Mouse (Mus musculus) midbrain, embryonic 16.5 days (tissue): Measurements from ENCODE around the gene Cbln3. TPM values are rescaled to one million over a fixed set of nuclear protein-coding genes. Genes with fewer than 3 reads are reported as not detected.

Experiments
- ATAC-seq: fragments of 200-750 bp; cut with Nextera tagmentation; 2 replicates; pipeline ENCODE4 v1.8.0; 2017; ENCODE audit warnings: moderate TSS enrichment
- H3K27ac ChIP-seq: fragments of 300-500 bp; sonication (generic); 2 replicates; pipeline ENCODE4 v1.5.1; 2014; ENCODE audit warnings: mild to moderate bottlenecking, low read length, mixed read lengths
- H3K27me3 ChIP-seq: fragments of 300-500 bp; sonication (generic); 2 replicates; pipeline ENCODE4 v1.6.1; 2014; ENCODE audit warnings: low read depth, low read length, mixed read lengths; ENCODE audit not compliant: control insufficient read depth, insufficient read depth
- H3K36me3 ChIP-seq: fragments of 300-500 bp; sonication (generic); 2 replicates; pipeline ENCODE4 v1.6.1; 2014; ENCODE audit warnings: mild to moderate bottlenecking, low read length, moderate library complexity, mixed read lengths; ENCODE audit not compliant: control insufficient read depth, insufficient read depth
- H3K4me1 ChIP-seq: fragments of 300-500 bp; sonication (generic); 2 replicates; pipeline ENCODE4 v1.6.1; 2014; ENCODE audit warnings: mild to moderate bottlenecking, low read length, mixed read lengths; ENCODE audit not compliant: control insufficient read depth, insufficient read depth
- H3K4me2 ChIP-seq: fragments of 300-500 bp; sonication (generic); 2 replicates; pipeline ENCODE4 v1.6.1; 2014; ENCODE audit warnings: mild to moderate bottlenecking, low read length, mixed read lengths
- H3K4me3 ChIP-seq: fragments of 300-500 bp; sonication (generic); 2 replicates; pipeline ENCODE4 v1.5.1; 2014; ENCODE audit warnings: low read depth, mild to moderate bottlenecking, low read length, moderate library complexity, mixed read lengths
- H3K9ac ChIP-seq: fragments of 300-500 bp; sonication (generic); 2 replicates; pipeline ENCODE4 v1.6.1; 2014; ENCODE audit warnings: low read depth, low read length, mixed read lengths
- H3K9me3 ChIP-seq: fragments of 300-500 bp; sonication (generic); replicated peaks from 2 replicates; pipeline ENCODE4 v1.6.1; 2014; ENCODE audit warnings: mild to moderate bottlenecking, low read length, mixed read lengths; ENCODE audit not compliant: control insufficient read depth, poor library complexity, severe bottlenecking
- WGBS: fragments of 180-500 bp; shearing (Covaris S2); extraction: QIAGEN DNeasy Blood & Tissue Kit; methylation state at CpG from one replicate; pipeline ENCODE4 v1.1.7; 2014; 5-methylcytosine and 5-hydroxymethylcytosine counted together
- polyA plus RNA-seq: library from polyadenylated mRNA; unstranded; fragments of >200 nt; fragmentation: Nextera tagmentation; extraction: Ambion mirVana; gene quantifications from 2 replicates; pipeline ENCODE4 v1.2.1, GENCODE M21; 2015

Cbln3 gene
- polyA plus RNA-seq, 1 experiment from 2014 or later = 0.20 TPM

GRCm38 (mm10) chr14:55857588-55857987 is 26.6 kb downstream of the Cbln3 start:
- peak overlapping the region; percentile 1; the same call in 1 of the 2 replicates for H3K4me2 ChIP-seq
- no peak overlapping the region for H3K9ac ChIP-seq
- peaks cover 44% of the 10 kb centered on the region for H3K4me1 ChIP-seq
- 75% methylated on average over 4 of the region's 4 CpGs for WGBS
- H3K27me3 ChIP-seq = no peaks in the 10 kb centered on the region
- no peak overlapping the region for H3K4me3 ChIP-seq
- H3K36me3 ChIP-seq = no peaks in the 10 kb centered on the region
- no peak for ATAC-seq
- H3K27ac ChIP-seq = no peak overlapping the region
- H3K9me3 ChIP-seq = no peaks in the 10 kb centered on the region

- peaks cover 38% of the 10 kb centered on the region for H3K4me1 ChIP-seq
- H3K9me3 ChIP-seq = no peaks in the 10 kb centered on the region
- peak overlapping the region; percentile 84 for H3K27ac ChIP-seq
- H3K27me3 ChIP-seq = no peaks in the 10 kb centered on the region
- peak overlapping the region; percentile 85 for H3K9ac ChIP-seq
- H3K4me3 ChIP-seq = peak overlapping the region; percentile 63
- no peaks in the 10 kb centered on the region for H3K36me3 ChIP-seq
- WGBS = 2% methylated on average over 4 of the region's 4 CpGs
- ATAC-seq = peak; percentile 30
- peak overlapping the region; percentile 90 for H3K4me2 ChIP-seq
Measured at GRCm38 (mm10) chr14:55855101-55855561, 29.1 kb downstream of the Cbln3 start.

DNA sequence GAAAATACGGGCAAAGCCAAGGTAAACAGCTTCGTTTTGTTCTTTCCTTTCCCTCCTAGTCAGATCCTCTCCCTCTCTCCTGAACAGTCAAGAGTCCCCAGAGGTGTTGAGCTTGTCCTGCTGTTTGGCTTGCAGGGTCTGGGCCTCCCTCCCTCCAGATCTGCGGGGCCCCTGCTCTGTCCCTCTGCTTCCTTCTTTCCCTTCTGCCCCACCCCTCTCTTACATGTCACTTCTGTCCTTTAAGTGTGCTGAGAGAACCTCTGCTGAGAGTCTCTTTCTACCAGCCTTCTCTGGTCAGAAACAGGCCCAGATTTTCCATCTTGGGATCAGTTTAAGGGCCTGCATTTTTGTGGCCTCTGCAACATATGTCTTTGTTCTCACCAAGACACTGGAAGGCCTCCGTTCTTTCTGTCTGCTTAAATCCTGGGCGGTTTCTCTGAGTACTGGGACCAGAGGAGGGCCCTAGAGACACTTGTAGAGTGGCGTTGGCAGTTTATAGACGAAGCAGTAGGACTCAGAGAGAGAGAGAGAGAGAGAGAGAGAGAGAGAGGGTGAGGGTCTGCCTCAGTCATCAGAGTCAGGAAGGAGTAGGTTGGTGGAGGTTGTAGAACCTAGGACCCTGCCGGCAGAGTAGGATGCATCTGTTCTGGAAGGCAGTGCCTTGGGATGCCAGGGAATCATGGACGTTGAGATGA is 29.6 kb downstream of the Cbln3 start:
- H3K27me3 ChIP-seq = no peaks in the 10 kb centered on the region
- ATAC-seq = peak; percentile 30
- 0% methylated on average over 9 of the region's 9 CpGs for WGBS
- H3K4me1 ChIP-seq = peaks cover 38% of the 10 kb centered on the region
- H3K27ac ChIP-seq = peak overlapping the region; percentile 84
- H3K9ac ChIP-seq = peak overlapping the region; percentile 85
- peak overlapping the region; percentile 90 for H3K4me2 ChIP-seq
- peak overlapping the region; percentile 63 for H3K4me3 ChIP-seq
- no peaks in the 10 kb centered on the region for H3K36me3 ChIP-seq
- no peaks in the 10 kb centered on the region for H3K9me3 ChIP-seq

DNA sequence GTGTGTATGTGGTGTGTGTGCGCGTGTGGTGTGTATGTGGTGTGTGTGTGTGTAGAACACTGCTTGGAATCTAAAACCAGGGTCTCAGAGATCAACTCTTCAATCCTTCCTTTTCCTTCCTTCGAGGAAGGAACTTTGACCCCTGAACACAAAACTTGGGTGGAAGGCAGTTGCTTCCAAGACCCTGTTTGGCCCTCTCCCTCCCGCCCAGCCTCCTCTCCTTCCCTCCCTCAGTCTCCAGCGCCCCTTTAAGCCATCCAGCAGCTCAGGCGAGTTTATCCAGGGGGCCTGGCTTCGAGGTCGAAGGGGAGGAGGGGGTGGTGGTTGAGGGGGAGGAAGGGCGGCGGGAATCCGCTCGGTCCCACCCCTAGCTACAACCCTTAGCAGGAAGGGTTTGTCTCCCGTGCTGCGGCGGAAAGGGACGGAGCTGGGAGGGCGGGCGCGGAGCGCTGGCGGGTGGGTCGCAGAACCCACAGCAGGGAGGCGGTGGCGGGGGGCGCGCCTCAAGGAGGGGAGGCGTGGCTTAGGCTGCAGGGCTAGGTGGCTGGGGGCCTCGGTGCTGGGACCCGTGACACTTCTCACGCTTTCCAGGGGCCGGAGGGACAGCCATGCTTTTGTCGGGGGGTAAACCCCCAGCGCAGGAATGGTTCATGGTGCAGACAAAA is 30.4 kb downstream of the Cbln3 start, which contains the start of gene Nynrin:
TSS of gene Nynrin (plus strand) at position 390 of the 665 bp plus-strand sequence.
- Histone ChIP-seq H3K4me1 (peaks cover 36% of the 10 kb centered on the region), H3K4me3 (peak within 1 kb of the TSS; percentile 63), H3K9ac (peak within 1 kb of the TSS; percentile 85), H3K27ac (peak within 1 kb of the TSS; percentile 84), H3K9me3 (no peaks in the 10 kb centered on the region), H3K27me3 (no peaks in the 10 kb centered on the region), H3K4me2 (peak within 1 kb of the TSS; percentile 90), H3K36me3 (no peaks in the 10 kb centered on the region)
- ATAC-seq = peak; percentile 84
- 1% methylated on average over 27 of the region's 33 CpGs for WGBS

- Histone ChIP-seq H3K9ac (peak overlapping the region; percentile 85; the same call in 1 of the 2 replicates), H3K36me3 (no peaks in the 10 kb centered on the region), H3K4me1 (peaks cover 34% of the 10 kb centered on the region), H3K27me3 (no peaks in the 10 kb centered on the region), H3K4me2 (peak overlapping the region; percentile 90), H3K9me3 (no peaks in the 10 kb centered on the region), H3K4me3 (peak overlapping the region; percentile 63), H3K27ac (peak overlapping the region; percentile 84)
- peak; percentile 79 for ATAC-seq
- 2% methylated on average over 11 of the region's 11 CpGs for WGBS
Measured at GRCm38 (mm10) chr14:55852646-55853551, 31.3 kb downstream of the Cbln3 start.

DNA sequence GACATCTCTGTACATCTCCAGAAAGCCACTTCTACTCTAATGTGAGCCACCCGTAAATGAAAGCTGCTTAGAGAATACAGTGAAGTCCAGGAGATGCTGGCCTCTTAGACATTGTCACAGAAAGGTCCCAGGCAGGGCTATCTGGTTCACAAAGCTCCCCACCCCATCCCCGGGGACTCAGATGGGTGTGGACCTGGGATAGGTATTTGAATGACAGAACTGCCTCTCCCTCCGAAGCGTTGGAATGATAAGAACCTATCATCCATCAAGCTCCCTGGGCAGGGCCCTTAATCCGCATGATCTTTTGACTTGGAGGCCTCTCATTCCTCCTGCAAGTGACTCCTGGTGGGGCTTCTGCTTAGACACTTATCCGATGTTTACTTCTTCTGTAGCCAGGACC is 33.3 kb downstream of the Cbln3 start:
- peaks cover 13% of the 10 kb centered on the region for H3K4me1 ChIP-seq
- H3K9ac ChIP-seq = no peak overlapping the region
- H3K27me3 ChIP-seq = no peaks in the 10 kb centered on the region
- no peaks in the 10 kb centered on the region for H3K36me3 ChIP-seq
- no peak for ATAC-seq
- H3K4me2 ChIP-seq = no peak overlapping the region
- no peaks in the 10 kb centered on the region for H3K9me3 ChIP-seq
- 70% methylated on average over 6 of the region's 6 CpGs for WGBS
- H3K27ac ChIP-seq = no peak overlapping the region
- H3K4me3 ChIP-seq = no peak overlapping the region

DNA sequence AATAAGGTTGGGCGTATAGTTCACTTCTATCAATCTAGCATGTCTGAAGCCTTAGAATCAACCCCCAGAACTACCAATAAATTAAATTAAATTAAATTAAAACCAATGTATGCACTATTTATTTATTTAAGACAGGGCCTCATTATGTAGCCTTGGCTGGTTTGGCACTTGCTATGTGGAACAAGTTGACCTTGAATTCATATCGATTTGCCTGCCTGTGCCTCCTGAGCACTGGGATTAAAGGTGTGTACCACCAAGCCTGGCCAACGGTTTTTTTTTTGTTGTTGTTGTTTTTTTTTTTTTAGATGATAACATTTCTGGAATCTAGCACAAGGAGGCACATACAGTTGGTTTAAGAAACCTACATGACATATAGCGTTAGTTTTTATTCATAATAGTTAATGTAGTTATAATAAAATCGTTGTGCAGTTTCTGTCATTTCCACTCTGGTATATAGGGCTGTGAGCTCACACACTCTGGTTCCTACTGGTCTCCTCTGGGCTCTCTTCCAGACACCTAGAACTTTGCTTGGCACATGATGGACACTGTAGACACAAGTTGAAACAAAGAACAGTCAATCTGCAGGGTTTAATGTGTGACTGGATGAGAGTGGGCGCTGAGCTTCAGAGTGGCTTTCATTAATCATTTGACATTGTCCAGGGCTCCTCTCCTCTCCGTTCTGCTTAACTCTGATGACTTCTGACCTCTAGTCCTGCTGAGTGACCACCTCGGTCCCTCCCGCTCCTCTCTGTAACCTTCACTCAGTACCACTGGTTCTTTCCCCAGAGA is 38.5 kb downstream of the Cbln3 start:
- 85% methylated on average over 9 of the region's 9 CpGs for WGBS

GRCm38 (mm10) chr14:55842794-55843193 is 41.4 kb downstream of the Cbln3 start:
- Histone ChIP-seq H3K27ac (no peak overlapping the region), H3K9me3 (no peaks in the 10 kb centered on the region), H3K4me3 (no peak overlapping the region), H3K4me1 (no peaks in the 10 kb centered on the region), H3K4me2 (no peak overlapping the region), H3K36me3 (no peaks in the 10 kb centered on the region), H3K27me3 (no peaks in the 10 kb centered on the region), H3K9ac (no peak overlapping the region)
- 74% methylated on average over 4 of the region's 4 CpGs for WGBS
- ATAC-seq = no peak

More for the DNA sequence above, 38.5 kb downstream of the Cbln3 start:
- Histone ChIP-seq H3K36me3 (no peaks in the 10 kb centered on the region), H3K4me2 (no peak overlapping the region), H3K27me3 (no peaks in the 10 kb centered on the region), H3K27ac (no peak overlapping the region), H3K9me3 (no peaks in the 10 kb centered on the region), H3K4me1 (no peaks in the 10 kb centered on the region), H3K4me3 (no peak overlapping the region), H3K9ac (no peak overlapping the region)
- ATAC-seq = no peak
